Mouse (Mus musculus) hindbrain, embryonic 12.5 days (tissue): ENCODE measurements at regions not wholly inside any gene's neighbourhood (a gene's known extent, or its start where the extent isn't known, plus 50 kb on each side); places are given as distances from the start of the nearest gene placed in this dataset.

Experiments
- ATAC-seq: fragments of 200-750 bp; cut with Nextera tagmentation; 2 replicates; pipeline ENCODE4 v1.8.0; 2017; ENCODE audit warnings: moderate TSS enrichment; ENCODE audit not compliant: low FRiP score
- H3K27ac ChIP-seq: fragments of 300-500 bp; sonication (generic); 2 replicates; pipeline ENCODE4 v1.5.1; 2016; ENCODE audit warnings: mild to moderate bottlenecking
- H3K27me3 ChIP-seq: fragments of 300-500 bp; sonication (generic); 2 replicates; pipeline ENCODE4 v1.6.1; 2016; ENCODE audit warnings: mild to moderate bottlenecking
- H3K36me3 ChIP-seq: fragments of 300-500 bp; sonication (generic); 2 replicates; pipeline ENCODE4 v1.6.1; 2016; ENCODE audit warnings: mild to moderate bottlenecking
- H3K4me1 ChIP-seq: fragments of 300-500 bp; sonication (generic); 2 replicates; pipeline ENCODE4 v1.6.1; 2016
- H3K4me2 ChIP-seq: fragments of 300-500 bp; sonication (generic); replicated peaks from 2 replicates; pipeline ENCODE4 v1.6.1; 2016; ENCODE audit warnings: mild to moderate bottlenecking
- H3K4me3 ChIP-seq: fragments of 300-500 bp; sonication (generic); 2 replicates; pipeline ENCODE4 v1.5.1; 2016; ENCODE audit warnings: mild to moderate bottlenecking
- H3K9ac ChIP-seq: fragments of 300-500 bp; sonication (generic); 2 replicates; pipeline ENCODE4 v1.6.1; 2016; ENCODE audit warnings: mild to moderate bottlenecking, moderate library complexity
- H3K9me3 ChIP-seq: fragments of 300-500 bp; sonication (generic); replicated peaks from 2 replicates; pipeline ENCODE4 v1.6.1; 2016; ENCODE audit warnings: mild to moderate bottlenecking
- WGBS: fragments of 180-500 bp; shearing (Covaris S2); methylation state at CpG from one replicate; pipeline ENCODE4 v1.1.7; 2016; 5-methylcytosine and 5-hydroxymethylcytosine counted together

- H3K4me2 ChIP-seq = no peak overlapping the region
- no peak overlapping the region for H3K27ac ChIP-seq
- no peak overlapping the region for H3K9ac ChIP-seq
- H3K9me3 ChIP-seq = 0 out of 2 replicates have a peak, but pooled peaks cover 1% of the 10 kb centered on the region
- no peak for ATAC-seq
- H3K4me1 ChIP-seq = peaks cover 12% of the 10 kb centered on the region
- no peak overlapping the region for H3K4me3 ChIP-seq
- H3K36me3 ChIP-seq = no peaks in the 10 kb centered on the region
- 24% methylated on average over 4 of the region's 4 CpGs for WGBS
- no peaks in the 10 kb centered on the region for H3K27me3 ChIP-seq
Measured at GRCm38 (mm10) chr11:20442476-20442875, 100.6 kb upstream of the Sertad2 start.

DNA sequence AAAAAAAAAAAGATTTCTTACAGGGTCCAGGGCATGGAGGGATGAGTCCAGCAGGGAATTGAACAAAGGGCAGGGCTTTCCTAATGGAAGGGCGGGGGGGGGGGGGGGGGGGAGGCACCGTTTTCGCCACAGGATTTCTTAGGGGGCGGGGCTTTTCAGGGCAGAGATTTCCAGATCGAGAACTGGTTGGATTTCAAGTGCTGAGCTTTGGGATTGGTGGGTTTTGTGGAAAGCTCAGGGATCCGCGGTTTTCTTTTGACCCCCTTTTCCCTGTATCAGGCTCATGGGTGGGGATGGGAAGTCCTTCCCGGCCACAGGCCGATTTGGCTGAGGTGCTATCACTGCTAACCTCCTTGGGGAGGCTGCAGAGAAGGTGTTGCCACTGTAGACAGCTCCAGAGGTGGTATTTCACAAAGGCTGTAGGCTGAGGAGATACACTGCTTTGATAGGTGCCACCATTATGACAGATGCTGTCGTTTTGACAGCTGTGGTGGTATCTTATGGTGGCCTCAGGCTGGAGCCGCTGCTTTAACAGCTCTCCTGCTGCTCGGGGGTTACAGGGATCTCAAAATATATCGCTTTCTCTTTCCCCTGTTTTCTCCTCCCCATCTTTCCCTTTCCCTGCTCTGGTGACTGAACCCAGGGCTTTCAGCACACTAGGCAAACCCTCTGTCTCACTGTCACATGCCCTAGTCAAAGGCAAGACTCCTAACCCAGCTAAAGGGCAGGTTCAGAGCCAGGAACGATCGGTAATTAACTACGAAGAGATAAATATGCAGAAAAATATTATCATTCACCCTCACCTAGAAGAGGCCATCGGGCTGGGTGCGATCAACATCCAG, 97.8 kb upstream of the Sertad2 start:
- Histone ChIP-seq H3K36me3 (no peaks in the 10 kb centered on the region), H3K9me3 (0 out of 2 replicates have a peak, but pooled peaks cover 6% of the 10 kb centered on the region), H3K4me3 (peak overlapping the region; percentile 23), H3K4me1 (peaks cover 12% of the 10 kb centered on the region), H3K4me2 (peak overlapping the region; percentile 54), H3K9ac (peak overlapping the region; percentile 52), H3K27me3 (no peaks in the 10 kb centered on the region), H3K27ac (no peak overlapping the region)
- 17% methylated on average over 15 of the region's 18 CpGs for WGBS
- peak; percentile 48 for ATAC-seq

GRCm38 (mm10) chr11:20445903-20446264, 97.2 kb upstream of the Sertad2 start:
- WGBS = 3% methylated on average over 6 of the region's 6 CpGs
- Histone ChIP-seq H3K4me1 (peaks cover 12% of the 10 kb centered on the region), H3K36me3 (no peaks in the 10 kb centered on the region), H3K27me3 (no peaks in the 10 kb centered on the region), H3K9ac (peak overlapping the region; percentile 52), H3K27ac (no peak overlapping the region), H3K9me3 (0 out of 2 replicates have a peak, but pooled peaks cover 6% of the 10 kb centered on the region), H3K4me3 (peak overlapping the region; percentile 23), H3K4me2 (peak overlapping the region; percentile 54)
- peak; percentile 76 for ATAC-seq

- no peaks in the 10 kb centered on the region for H3K36me3 ChIP-seq
- WGBS = 74% methylated on average over 4 of the region's 4 CpGs
- H3K27me3 ChIP-seq = peaks cover 5% of the 10 kb centered on the region; the same call in 1 of the 2 replicates
- H3K4me2 ChIP-seq = no peak overlapping the region
- ATAC-seq = no peak
- H3K27ac ChIP-seq = no peak overlapping the region
- H3K9ac ChIP-seq = no peak overlapping the region
- H3K4me1 ChIP-seq = 0 out of 2 replicates have a peak, but pooled peaks cover 2% of the 10 kb centered on the region
- no peak overlapping the region for H3K4me3 ChIP-seq
- H3K9me3 ChIP-seq = 0 out of 2 replicates have a peak, but pooled peaks cover under 1% of the 10 kb centered on the region
Measured at GRCm38 (mm10) chr11:20452901-20453300, 90.2 kb upstream of the Sertad2 start.

GRCm38 (mm10) chr11:20453786-20454185, 89.3 kb upstream of the Sertad2 start:
- Histone ChIP-seq H3K27me3 (peaks cover 5% of the 10 kb centered on the region; the same call in 1 of the 2 replicates), H3K9me3 (no peaks in the 10 kb centered on the region), H3K9ac (no peak overlapping the region), H3K4me3 (no peak overlapping the region), H3K4me2 (no peak overlapping the region), H3K4me1 (0 out of 2 replicates have a peak, but pooled peaks cover 2% of the 10 kb centered on the region), H3K36me3 (no peaks in the 10 kb centered on the region), H3K27ac (no peak overlapping the region)
- WGBS = 86% methylated on average over 7 of the region's 7 CpGs
- ATAC-seq = no peak

GRCm38 (mm10) chr11:20455085-20455864, 87.8 kb upstream of the Sertad2 start:
- peak overlapping the region; percentile 51 for H3K4me3 ChIP-seq
- 0 out of 2 replicates have a peak, but pooled peaks cover 2% of the 10 kb centered on the region for H3K4me1 ChIP-seq
- H3K9ac ChIP-seq = peak overlapping the region; percentile 61
- H3K9me3 ChIP-seq = no peaks in the 10 kb centered on the region
- WGBS = under 1% methylated on average over 35 of the region's 35 CpGs
- peak; percentile 87 for ATAC-seq
- peaks cover 5% of the 10 kb centered on the region; the same call in 1 of the 2 replicates for H3K27me3 ChIP-seq
- H3K27ac ChIP-seq = no peak overlapping the region
- peak overlapping the region; percentile 89 for H3K4me2 ChIP-seq
- no peaks in the 10 kb centered on the region for H3K36me3 ChIP-seq

- H3K4me3 ChIP-seq = peak overlapping the region; percentile 51
- peak overlapping the region; percentile 89 for H3K4me2 ChIP-seq
- peaks cover 5% of the 10 kb centered on the region; the same call in 1 of the 2 replicates for H3K27me3 ChIP-seq
- peak overlapping the region; percentile 61 for H3K9ac ChIP-seq
- ATAC-seq = peak; percentile 67; the same call in 1 of the 2 replicates
- WGBS = under 1% methylated on average over 19 of the region's 19 CpGs
- H3K9me3 ChIP-seq = no peaks in the 10 kb centered on the region
- H3K36me3 ChIP-seq = no peaks in the 10 kb centered on the region
- H3K27ac ChIP-seq = no peak overlapping the region
- H3K4me1 ChIP-seq = 0 out of 2 replicates have a peak, but pooled peaks cover 2% of the 10 kb centered on the region
Measured at GRCm38 (mm10) chr11:20455865-20456648, 87.0 kb upstream of the Sertad2 start.

- H3K4me1 ChIP-seq = 0 out of 2 replicates have a peak, but pooled peaks cover 2% of the 10 kb centered on the region
- H3K4me3 ChIP-seq = no peak overlapping the region
- H3K9me3 ChIP-seq = no peaks in the 10 kb centered on the region
- H3K27ac ChIP-seq = no peak overlapping the region
- H3K36me3 ChIP-seq = no peaks in the 10 kb centered on the region
- H3K9ac ChIP-seq = no peak overlapping the region
- no peak overlapping the region for H3K4me2 ChIP-seq
- ATAC-seq = no peak
- peaks cover 1% of the 10 kb centered on the region; the same call in 1 of the 2 replicates for H3K27me3 ChIP-seq
- WGBS = 94% methylated on average over 8 of the region's 8 CpGs
Measured at GRCm38 (mm10) chr11:20459140-20459539, 83.9 kb upstream of the Sertad2 start.

DNA sequence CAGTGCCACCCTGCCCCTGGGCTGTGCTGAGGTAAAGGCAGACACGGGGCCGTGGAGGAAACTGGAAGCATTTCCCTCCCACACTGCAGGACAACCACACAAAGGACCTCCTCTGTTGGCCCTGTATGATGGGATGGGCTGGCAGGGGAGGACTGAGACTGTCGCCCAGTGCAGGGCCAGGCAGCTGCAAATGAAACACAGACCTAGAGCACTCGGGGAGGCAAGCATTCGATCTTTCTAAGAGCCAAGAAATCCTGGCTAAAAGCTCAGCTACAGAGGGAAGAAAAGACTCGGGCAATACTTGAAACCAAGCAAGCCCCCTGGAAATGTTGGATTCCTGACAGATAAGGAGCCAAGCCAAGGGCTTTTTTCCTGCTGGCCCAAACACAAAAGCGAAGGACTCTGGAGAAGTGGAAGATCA, 82.5 kb upstream of the Sertad2 start:
- Histone ChIP-seq H3K27me3 (no peaks in the 10 kb centered on the region), H3K27ac (no peak overlapping the region), H3K4me2 (no peak overlapping the region), H3K4me3 (no peak overlapping the region), H3K4me1 (0 out of 2 replicates have a peak, but pooled peaks cover 2% of the 10 kb centered on the region), H3K9ac (no peak overlapping the region), H3K9me3 (no peaks in the 10 kb centered on the region), H3K36me3 (no peaks in the 10 kb centered on the region)
- WGBS = 52% methylated on average over 7 of the region's 7 CpGs
- ATAC-seq = no peak

GRCm38 (mm10) chr11:20462076-20462475, 81.0 kb upstream of the Sertad2 start:
- 71% methylated on average over 3 of the region's 3 CpGs for WGBS
- H3K4me1 ChIP-seq = no peaks in the 10 kb centered on the region
- H3K4me3 ChIP-seq = no peak overlapping the region
- no peaks in the 10 kb centered on the region for H3K9me3 ChIP-seq
- no peak overlapping the region for H3K9ac ChIP-seq
- H3K4me2 ChIP-seq = no peak overlapping the region
- H3K27ac ChIP-seq = no peak overlapping the region
- H3K27me3 ChIP-seq = no peaks in the 10 kb centered on the region
- no peak for ATAC-seq
- no peaks in the 10 kb centered on the region for H3K36me3 ChIP-seq

DNA sequence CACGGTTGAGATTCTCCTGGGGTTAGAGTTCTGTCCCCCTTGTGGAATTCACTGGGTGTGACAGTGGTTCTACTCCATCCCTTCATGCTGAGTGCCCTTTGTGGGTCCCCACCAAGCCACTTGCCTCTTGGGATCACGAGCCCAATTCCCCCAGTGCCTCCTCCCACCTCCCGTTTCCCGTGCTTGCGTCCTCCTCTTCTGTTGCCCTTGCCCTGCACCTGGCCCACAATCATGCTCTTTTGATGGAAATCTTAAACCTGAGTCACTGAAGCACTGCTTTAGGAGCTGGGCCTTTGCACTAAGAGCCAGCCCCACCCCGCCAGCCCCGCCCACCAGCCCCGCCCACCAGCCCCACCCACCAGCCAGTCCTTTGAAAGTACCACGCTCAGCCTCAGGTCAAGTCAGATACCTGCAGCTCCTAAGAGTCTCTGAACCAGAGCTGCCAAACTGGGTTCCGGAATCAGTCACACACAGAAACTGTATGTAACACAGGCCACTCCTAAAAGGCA, 79.8 kb upstream of the Sertad2 start:
- Histone ChIP-seq H3K9ac (no peak overlapping the region), H3K27ac (no peak overlapping the region), H3K4me2 (no peak overlapping the region), H3K9me3 (no peaks in the 10 kb centered on the region), H3K4me1 (no peaks in the 10 kb centered on the region), H3K4me3 (no peak overlapping the region), H3K36me3 (no peaks in the 10 kb centered on the region), H3K27me3 (no peaks in the 10 kb centered on the region)
- ATAC-seq = no peak
- 26% methylated on average over 10 of the region's 10 CpGs for WGBS
